Mouse (Mus musculus) CH12.LX (cell line): ENCODE measurements around the gene Prnp. TPM values are rescaled to one million over a fixed set of nuclear protein-coding genes. Genes with fewer than 3 reads are reported as not detected.

ENCODE experiments used
- DNase-seq: peaks from one replicate; pipeline ENCODE4 v3.0.0-alpha.2; 2013; ENCODE audit errors: extremely low read depth
- H3K27ac ChIP-seq: 2 replicates; pipeline ENCODE4 v1.5.1; 2012; ENCODE audit warnings: low read depth, mild to moderate bottlenecking, control low read depth, moderate library complexity; ENCODE audit not compliant: insufficient read depth
- H3K27me3 ChIP-seq: replicated peaks from 2 replicates; pipeline ENCODE3; 2012; ENCODE audit warnings: inconsistent platforms
- H3K36me3 ChIP-seq, 2 experiments: replicated peaks in 1 of 2; 2 replicates each; pipeline versions ENCODE3 to v1.6.1; 2012; ENCODE audit warnings: inconsistent platforms in 1 of 2, low read length in 1 of 2, mild to moderate bottlenecking in 1 of 2, mixed read lengths in 1 of 2, moderate library complexity in 1 of 2; ENCODE audit not compliant: control insufficient read depth in 1 of 2, insufficient read depth in 1 of 2
- H3K4me1 ChIP-seq, 2 experiments: 2 replicates each; pipeline ENCODE4 v1.6.1; 2012; ENCODE audit warnings: inconsistent platforms in 1 of 2, moderate library complexity in 1 of 2; ENCODE audit not compliant: insufficient read depth in 2 of 2, control insufficient read depth in 1 of 2
- H3K4me2 ChIP-seq: 2 replicates; pipeline ENCODE4 v1.6.1; 2012; ENCODE audit warnings: low read depth, mild to moderate bottlenecking, control low read depth; ENCODE audit not compliant: poor library complexity, insufficient read depth, severe bottlenecking
- H3K4me3 ChIP-seq, 3 experiments: fragments of 150-350 bp in 1 of 3; sonication (generic) in 1 of 3; replicated peaks in 1 of 3; 2 replicates each; pipeline versions ENCODE3 to v1.5.1; 2011 to 2012; ENCODE audit warnings: low read depth in 2 of 3, low read length in 2 of 3, mild to moderate bottlenecking in 2 of 3, moderate library complexity in 2 of 3, control low read depth in 1 of 3, improper control_type of control experiment in 1 of 3, inconsistent platforms in 1 of 3, mixed read lengths in 1 of 3; ENCODE audit not compliant: poor library complexity in 1 of 3
- H3K79me2 ChIP-seq: replicated peaks from 2 replicates; pipeline ENCODE4 v1.6.1; 2012; ENCODE audit warnings: mild to moderate bottlenecking, moderate library complexity; ENCODE audit not compliant: control insufficient read depth, poor library complexity, insufficient read depth, severe bottlenecking; ENCODE audit errors: extremely low read depth
- H3K9ac ChIP-seq: 2 replicates; pipeline ENCODE4 v1.6.1; 2012; ENCODE audit warnings: low read depth, mild to moderate bottlenecking, control low read depth, moderate library complexity; ENCODE audit not compliant: insufficient read depth
- H3K9me3 ChIP-seq: replicated peaks from 2 replicates; pipeline ENCODE3; 2012; ENCODE audit warnings: low read length, inconsistent platforms, mixed read lengths
- ELF1 ChIP-seq: IDR thresholded peaks from 2 replicates; pipeline ENCODE4 v1.6.1; 2014; ENCODE audit warnings: low read depth, mild to moderate bottlenecking, inconsistent platforms, low read length, improper control_type of control experiment
- EP300 ChIP-seq: IDR thresholded peaks from 2 replicates; pipeline ENCODE4 v1.6.1; 2011; ENCODE audit warnings: low read length, improper control_type of control experiment
- JUN ChIP-seq: IDR thresholded peaks from 2 replicates; pipeline ENCODE4 v1.6.1; 2011; ENCODE audit warnings: low read depth, mild to moderate bottlenecking, low read length, improper control_type of control experiment, moderate library complexity; ENCODE audit not compliant: insufficient read depth
- MAX ChIP-seq: IDR thresholded peaks from 2 replicates; pipeline ENCODE4 v1.6.1; 2011; ENCODE audit warnings: low read length, improper control_type of control experiment
- MAZ ChIP-seq: IDR thresholded peaks from 2 replicates; pipeline ENCODE4 v1.6.1; 2012; ENCODE audit warnings: low read depth, mild to moderate bottlenecking, inconsistent platforms, low read length, improper control_type of control experiment, moderate library complexity
- MXI1 ChIP-seq: IDR thresholded peaks from 2 replicates; pipeline ENCODE4 v1.6.1; 2011; ENCODE audit warnings: mild to moderate bottlenecking, low read depth, low read length, improper control_type of control experiment
- MYC ChIP-seq: IDR thresholded peaks from 2 replicates; pipeline ENCODE4 v1.6.1; 2011; ENCODE audit warnings: low read depth, mild to moderate bottlenecking, improper control_type of control experiment, low read length
- NELFE ChIP-seq: IDR thresholded peaks from 2 replicates; pipeline ENCODE4 v1.6.1; 2011; ENCODE audit warnings: low read depth, low read length, improper control_type of control experiment
- RAD21 ChIP-seq: IDR thresholded peaks from 2 replicates; pipeline ENCODE4 v1.6.1; 2011; ENCODE audit warnings: low read depth, mild to moderate bottlenecking, low read length, improper control_type of control experiment, moderate library complexity
- RCOR1 ChIP-seq: conservative IDR thresholded peaks from 2 replicates; pipeline ENCODE4 v1.6.1; 2012; ENCODE audit warnings: low read depth, mild to moderate bottlenecking, inconsistent platforms, low read length, improper control_type of control experiment
- SIN3A ChIP-seq: IDR thresholded peaks from 2 replicates; pipeline ENCODE4 v1.6.1; 2012; ENCODE audit warnings: low read length, improper control_type of control experiment, inconsistent platforms
- TBP ChIP-seq: conservative IDR thresholded peaks from 2 replicates; pipeline ENCODE4 v1.6.1; 2011; ENCODE audit warnings: low read depth, low read length, improper control_type of control experiment
- TCF12 ChIP-seq: IDR thresholded peaks from 2 replicates; pipeline ENCODE4 v1.6.1; 2014; ENCODE audit warnings: low read depth, mild to moderate bottlenecking, inconsistent platforms, low read length, improper control_type of control experiment
- USF1 ChIP-seq: IDR thresholded peaks from 2 replicates; pipeline ENCODE4 v1.6.1; 2014; ENCODE audit warnings: low read depth, mild to moderate bottlenecking, inconsistent platforms, low read length, improper control_type of control experiment
- ZC3H11A ChIP-seq: IDR thresholded peaks from 2 replicates; pipeline ENCODE4 v1.6.1; 2012; ENCODE audit warnings: low read depth, mild to moderate bottlenecking, inconsistent platforms, low read length, improper control_type of control experiment
- ZKSCAN1 ChIP-seq: IDR thresholded peaks from 2 replicates; pipeline ENCODE4 v1.6.1; 2012; ENCODE audit warnings: low read depth, inconsistent platforms, low read length, improper control_type of control experiment, borderline replicate concordance
- ZNF384 ChIP-seq: IDR thresholded peaks from 2 replicates; pipeline ENCODE4 v1.6.1; 2012; ENCODE audit warnings: low read depth, low read length, improper control_type of control experiment, inconsistent platforms
- dilution Hi-C: fragments of 300-500 bp; cut with MboI; formaldehyde crosslinking; loops from 2 replicates; pipeline ENCODE4 v1.14.3; 2020; ENCODE audit warnings: low sequenced_read_pairs; ENCODE audit not compliant: extremely low pct_unique_long_range_greater_than_20kb, extremely low pct_ligation_motif_present
- in situ Hi-C: fragments of 300-500 bp; cut with MboI; formaldehyde crosslinking; loops from 3 replicates; pipeline ENCODE4 v1.14.3; 2019; ENCODE audit warnings: low sequenced_read_pairs, low pct_ligation_motif_present, low pct_unique_long_range_greater_than_20kb, mixed read lengths
- polyA plus RNA-seq: library from polyadenylated mRNA; unstranded; fragments of >175 nt; gene quantifications from 2 replicates; pipeline ENCODE4 v1.2.1, GENCODE M21; 2012; ENCODE audit warnings: low read depth; ENCODE audit not compliant: insufficient read length
- total RNA-seq, 2 experiments: library from RNA; depleted of rRNA; stranded (reverse); fragments of 300-350 nt in 1 of 2; fragments of >200 nt in 1 of 2; gene quantifications; 2 replicates each; pipeline ENCODE4 v1.2.3; 2012 to 2014

The Prnp gene
- total and polyA plus RNA-seq, 3 experiments, result 4.5 to 6.4 (median 5.7) TPM

DNA sequence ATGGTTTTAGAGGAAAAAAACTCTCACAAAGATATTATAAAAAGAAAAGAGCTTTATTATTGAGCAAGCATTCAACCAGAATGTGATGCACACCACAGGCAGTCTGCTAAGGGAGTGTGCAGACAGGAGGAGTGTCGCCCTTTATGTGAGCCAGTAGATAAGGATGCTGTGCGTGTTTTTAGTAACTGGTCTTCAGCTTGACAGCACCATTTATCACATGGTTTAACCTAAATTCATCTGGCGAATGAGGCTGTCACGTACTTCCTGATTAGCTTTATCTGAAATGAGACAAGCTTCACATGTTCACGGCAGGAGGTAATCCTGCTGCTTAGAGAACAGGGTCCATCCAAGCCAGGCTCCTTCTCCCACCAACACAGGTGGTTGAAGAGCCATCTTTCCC, 4.7 kb upstream of the Prnp start:
- Histone ChIP-seq H3K79me2 (no peaks in the 10 kb centered on the region), H3K9ac (no peak overlapping the region), H3K27ac (no peak overlapping the region), H3K4me2 (no peak overlapping the region), H3K27me3 (peaks cover 6% of the 10 kb centered on the region), H3K4me1 (peaks cover 4 to 14% of the 10 kb centered on the region in 2 experiments), H3K36me3 (no peaks in the 10 kb centered on the region), H3K4me3 (no peak overlapping the region), H3K9me3 (no peaks in the 10 kb centered on the region)
- no peak for TF ChIP-seq MXI1
- no peak for TF ChIP-seq ZKSCAN1
- no peak for TF ChIP-seq MAZ
- no peak for TF ChIP-seq ELF1
- no peak for TF ChIP-seq NELFE
- TF ChIP-seq JUN, result no peak
- no peak for TF ChIP-seq RCOR1
- TF ChIP-seq SIN3A, result no peak
- no peak for TF ChIP-seq RAD21
- TF ChIP-seq ZC3H11A, result no peak
- no peak for TF ChIP-seq MAX
- TF ChIP-seq EP300, result no peak
- no peak for TF ChIP-seq ZNF384
- no peak for TF ChIP-seq MYC
- TF ChIP-seq USF1, result no peak
- no peak for TF ChIP-seq TBP
- TF ChIP-seq TCF12, result no peak
- no peak for DNase-seq
- dilution Hi-C loops, result no loop called here
- in situ Hi-C loops, result no loop called here

DNA sequence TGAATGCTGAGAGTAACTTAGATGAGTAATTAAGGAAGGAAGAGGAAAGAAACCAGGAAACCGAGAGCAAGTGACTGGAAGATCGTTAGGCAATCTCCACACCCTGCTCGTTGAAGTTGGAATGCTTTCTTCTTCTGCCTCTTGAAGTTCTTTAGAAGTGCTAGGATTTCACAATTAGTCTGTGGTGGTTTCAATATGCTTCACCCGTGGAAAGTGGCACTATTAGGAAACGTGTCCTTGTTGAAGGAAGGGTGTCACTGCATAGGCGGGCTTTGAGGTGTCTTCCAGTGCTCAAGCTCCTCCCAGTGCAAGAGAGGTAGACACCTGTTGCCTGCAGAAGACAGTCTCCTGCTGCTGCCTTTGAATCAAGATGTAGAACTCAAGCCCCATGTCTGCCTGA, 4.0 kb upstream of the Prnp start:
- Histone ChIP-seq H3K27ac (no peak overlapping the region), H3K9ac (no peak overlapping the region), H3K4me3 (no peak overlapping the region), H3K79me2 (no peaks in the 10 kb centered on the region), H3K4me1 (peaks cover 4 to 21% of the 10 kb centered on the region in 2 experiments), H3K27me3 (peaks cover 6% of the 10 kb centered on the region), H3K9me3 (no peaks in the 10 kb centered on the region), H3K36me3 (no peaks in the 10 kb centered on the region), H3K4me2 (peak overlapping the region; percentile 40; the same call in 1 of the 2 replicates)
- no peak for DNase-seq
- in situ Hi-C loops, result no loop called here
- TF ChIP-seq JUN, result no peak
- dilution Hi-C loops, result no loop called here
